Mouse (Mus musculus): ENCODE measurements around the gene Clic1.
A peak's percentile ranks its signal among the peaks of the same experiment; 100 is the strongest.

Clic1 gene

GRCm38 (mm10) chr17:35063466-35063865 lies 13.7 kb downstream of the Clic1 start:
- DNase-seq (ENCODE audit: low read depth, low spot score) = no peak

GRCm38 (mm10) chr17:35064378-35064877 lies 14.7 kb downstream of the Clic1 start:
- no peak for DNase-seq (ENCODE audit: low read depth, low spot score)

- DNase-seq (ENCODE audit: low read depth, low spot score) = peak; percentile 54
Measured at GRCm38 (mm10) chr17:35064951-35065947, 15.5 kb downstream of the Clic1 start, which contains the start of gene Ly6g6c. TSS of gene Ly6g6c (plus strand) at chr17:35065388.

- no peak for DNase-seq (ENCODE audit: low read depth, low spot score)
Measured at GRCm38 (mm10) chr17:35066084-35066483, 16.3 kb downstream of the Clic1 start, which contains the start of gene Mpig6b. TSS of gene Mpig6b (minus strand) at chr17:35066184.

GRCm38 (mm10) chr17:35068213-35068914 lies 18.6 kb downstream of the Clic1 start:
- DNase-seq (ENCODE audit: low read depth, low spot score) = no peak

- no peak for DNase-seq (ENCODE audit: low read depth, low spot score)
Measured at GRCm38 (mm10) chr17:35070556-35071229, 20.9 kb downstream of the Clic1 start.

- DNase-seq (ENCODE audit: low read depth, low spot score) = no peak
Measured at GRCm38 (mm10) chr17:35071454-35071853, 21.7 kb downstream of the Clic1 start.

GRCm38 (mm10) chr17:35074097-35074496 lies 24.3 kb downstream of the Clic1 start:
- DNase-seq (ENCODE audit: low read depth, low spot score) = no peak

GRCm38 (mm10) chr17:35076507-35077176 lies 26.9 kb downstream of the Clic1 start, which contains the start of gene Ly6g6e:
TSS of gene Ly6g6e (plus strand) at chr17:35076902.
- no peak for DNase-seq (ENCODE audit: low read depth, low spot score)

GRCm38 (mm10) chr17:35077285-35077684 lies 27.5 kb downstream of the Clic1 start:
- no peak for DNase-seq (ENCODE audit: low read depth, low spot score)

GRCm38 (mm10) chr17:35077786-35078233 lies 28.0 kb downstream of the Clic1 start, which contains the start of gene Ly6g6d:
TSS of gene Ly6g6d (minus strand) at chr17:35078065.
- no peak for DNase-seq (ENCODE audit: low read depth, low spot score)

GRCm38 (mm10) chr17:35079778-35080177 lies 30.0 kb downstream of the Clic1 start:
- DNase-seq (ENCODE audit: low read depth, low spot score) = no peak

- no peak for DNase-seq (ENCODE audit: low read depth, low spot score)
Measured at GRCm38 (mm10) chr17:35080248-35080647, 30.5 kb downstream of the Clic1 start.

GRCm38 (mm10) chr17:35080710-35081109 lies 30.9 kb downstream of the Clic1 start:
- no peak for DNase-seq (ENCODE audit: low read depth, low spot score)

GRCm38 (mm10) chr17:35082841-35083576 lies 33.2 kb downstream of the Clic1 start:
- no peak for DNase-seq (ENCODE audit: low read depth, low spot score)

GRCm38 (mm10) chr17:35083929-35084497 lies 34.2 kb downstream of the Clic1 start:
- no peak for DNase-seq (ENCODE audit: low read depth, low spot score)

GRCm38 (mm10) chr17:35085208-35085865 lies 35.6 kb downstream of the Clic1 start, which contains the start of gene Ly6g6f:
TSS of gene Ly6g6f (minus strand) at chr17:35085610.
- no peak for DNase-seq (ENCODE audit: low read depth, low spot score)

- peak; percentile 37 for DNase-seq (ENCODE audit: low read depth, low spot score)
Measured at GRCm38 (mm10) chr17:35088151-35088550, 38.4 kb downstream of the Clic1 start.

All from CD4-positive, CD25-positive, alpha-beta regulatory T cell, adult 2 months (primary cell).